Mouse (Mus musculus) cerebellum, adult 2 months (tissue): ENCODE results near the gene Cacnb1. TPM values are rescaled to one million over a fixed set of nuclear protein-coding genes. Genes with fewer than 3 reads are reported as not detected.

Source experiments
- DNase-seq, 2 experiments: peaks; one replicate each; pipeline ENCODE4 v3.0.0; 2021
- H3K27ac ChIP-seq: fragments of 200-500 bp; 2 replicates; pipeline ENCODE4 v1.5.1; 2012; ENCODE audit warnings: low read length, control low read depth, inconsistent platforms; ENCODE audit not compliant: insufficient read depth
- H3K27me3 ChIP-seq: fragments of 200-500 bp; 2 replicates; pipeline ENCODE4 v1.6.1; 2012; ENCODE audit warnings: inconsistent platforms, mild to moderate bottlenecking, low read length, moderate library complexity; ENCODE audit not compliant: control insufficient read depth, insufficient read depth
- H3K4me1 ChIP-seq: fragments of 200-500 bp; 2 replicates; pipeline ENCODE4 v1.6.1; 2011; ENCODE audit warnings: low read length; ENCODE audit not compliant: control insufficient read depth, insufficient read depth
- H3K4me3 ChIP-seq: fragments of 200-500 bp; replicated peaks from 2 replicates; pipeline ENCODE3; 2011; ENCODE audit warnings: mild to moderate bottlenecking, low read depth, low read length, control low read depth; ENCODE audit not compliant: insufficient read depth
- CTCF ChIP-seq: fragments of 200-500 bp; IDR thresholded peaks from 2 replicates; pipeline ENCODE4 v1.5.1; 2011; ENCODE audit warnings: low read depth, mild to moderate bottlenecking, control low read depth, low read length, moderate library complexity, borderline replicate concordance; ENCODE audit not compliant: insufficient read depth
- POLR2A ChIP-seq: fragments of 200-500 bp; IDR thresholded peaks from 2 replicates; pipeline ENCODE4 v1.6.1; 2011; ENCODE audit warnings: low read length, control low read depth, borderline replicate concordance; ENCODE audit not compliant: insufficient read depth
- WGBS: fragments of 180-500 bp; shearing (Covaris S2); methylation state at CpG from one replicate; pipeline ENCODE4 v1.1.7; 2018; 5-methylcytosine and 5-hydroxymethylcytosine counted together
- polyA plus RNA-seq: library from polyadenylated mRNA; depleted of rRNA; stranded (reverse); fragments of >200 nt; gene quantifications from 2 replicates; pipeline ENCODE4 v1.2.3, GENCODE M21; 2012; rRNA removed

Gene Cacnb1
- polyA plus RNA-seq, 1 experiment, result 37.5 TPM

- Histone ChIP-seq H3K27ac (no peak overlapping the region), H3K4me1 (peaks cover 29% of the 10 kb centered on the region), H3K27me3 (no peaks in the 10 kb centered on the region), H3K4me3 (no peak overlapping the region)
- DNase-seq, result no peak
- TF ChIP-seq POLR2A (no peak), CTCF (no peak)
- 96% methylated on average over 6 of the region's 6 CpGs for WGBS
Observed at GRCm38 (mm10) chr11:97953939-97954275, 68.9 kb downstream of the Cacnb1 start.

- Histone ChIP-seq H3K27ac (no peak overlapping the region), H3K4me1 (peaks cover 29% of the 10 kb centered on the region), H3K27me3 (no peaks in the 10 kb centered on the region), H3K4me3 (no peak overlapping the region)
- WGBS, result 87% methylated on average over 16 of the region's 16 CpGs
- TF ChIP-seq POLR2A (no peak), CTCF (no peak)
- DNase-seq, result no peak
Observed at GRCm38 (mm10) chr11:97953179-97953938, 69.5 kb downstream of the Cacnb1 start.

- no peak overlapping the region for H3K27ac ChIP-seq
- DNase-seq, result no peak
- 94% methylated on average over 1 of the region's 1 CpGs for WGBS
- no peak overlapping the region for H3K4me3 ChIP-seq
- H3K4me1 ChIP-seq, result peaks cover 27% of the 10 kb centered on the region
- TF ChIP-seq CTCF (no peak), POLR2A (no peak)
- H3K27me3 ChIP-seq, result no peaks in the 10 kb centered on the region
Observed at GRCm38 (mm10) chr11:97952367-97953006, 70.3 kb downstream of the Cacnb1 start.

Other genes starting within 250 kb of the Cacnb1 start
- 0.80 and 0.81 TPM in 2 replicates for gene 1700001P01Rik, start 247.1 kb downstream of the Cacnb1 start, polyA plus RNA-seq
- 234 and 281 TPM in 2 replicates for gene Rpl23, start 240.6 kb downstream of the Cacnb1 start, polyA plus RNA-seq
- 74.9 and 78.5 TPM in 2 replicates for gene Lasp1, start 224.0 kb downstream of the Cacnb1 start, polyA plus RNA-seq
- gene B230217C12Rik, start 182.3 kb downstream of the Cacnb1 start, polyA plus RNA-seq, result 117 TPM in 2 replicates
- 0.98 and 1.1 TPM in 2 replicates for gene Fbxo47, start 138.9 kb downstream of the Cacnb1 start, polyA plus RNA-seq
- 46.2 and 51.5 TPM in 2 replicates for gene Plxdc1, start 36.6 kb downstream of the Cacnb1 start, polyA plus RNA-seq
- gene Arl5c, start 26.9 kb downstream of the Cacnb1 start, polyA plus RNA-seq, result 2.0 and 2.2 TPM in 2 replicates
- 746 and 786 TPM in 2 replicates for gene Rpl19, start 3.7 kb upstream of the Cacnb1 start, polyA plus RNA-seq
- gene Stac2, start 30.4 kb upstream of the Cacnb1 start, polyA plus RNA-seq, result 31.0 and 37.7 TPM in 2 replicates
- gene Fbxl20, start 127.4 kb upstream of the Cacnb1 start, polyA plus RNA-seq, result 23.0 and 25.1 TPM in 2 replicates
- gene Med1, start 170.3 kb upstream of the Cacnb1 start, polyA plus RNA-seq, result 27.0 and 29.0 TPM in 2 replicates
- gene Cdk12, start 180.0 kb upstream of the Cacnb1 start, polyA plus RNA-seq, result 23.3 and 24.9 TPM in 2 replicates